Mouse (Mus musculus) midbrain, embryonic 12.5 days (tissue): ENCODE measurements around the gene Snurf. TPM values are rescaled to one million over a fixed set of nuclear protein-coding genes. Genes with fewer than 3 reads are reported as not detected.

Experiments
- polyA plus RNA-seq: library from polyadenylated mRNA; unstranded; fragments of >200 nt; fragmentation: Nextera tagmentation; extraction: Ambion mirVana; gene quantifications from 2 replicates; pipeline ENCODE4 v1.2.1, GENCODE M21; 2016

Snurf gene
- polyA plus RNA-seq, 1 experiment from 2014 or later, result 209 TPM

Other genes starting within 250 kb of the Snurf start
- 2.9 and 3.8 TPM in 2 replicates for gene Gm38393, start within 50 bp of the Snurf start, polyA plus RNA-seq
- gene Snrpn, start 135.2 kb upstream of the Snurf start, polyA plus RNA-seq, result 290 and 291 TPM in 2 replicates